Mouse (Mus musculus): ENCODE data around the gene Ngef.
"Not testable (repeated sequence)": the region's sequence is repeated elsewhere in the genome, so short reads cannot be mapped to it uniquely, and the experiment has no call there.

- not testable (repeated sequence) for TF ChIP-seq CTCF, EP300 (IDR thresholded peaks at IDR 0.05)
Observed at GRCm38 (mm10) chr1:87459856-87460255, 113.8 kb downstream of the Ngef start.
